Mouse (Mus musculus) naive thymus-derived CD4-positive, alpha-beta T cell, adult 2 months (primary cell): Measurements from ENCODE around the gene Gna14.

Experiments used
- DNase-seq: peaks from one replicate; pipeline ENCODE4 v3.0.0-alpha.2; 2011; ENCODE audit warnings: low read depth

The Gna14 gene

DNA sequence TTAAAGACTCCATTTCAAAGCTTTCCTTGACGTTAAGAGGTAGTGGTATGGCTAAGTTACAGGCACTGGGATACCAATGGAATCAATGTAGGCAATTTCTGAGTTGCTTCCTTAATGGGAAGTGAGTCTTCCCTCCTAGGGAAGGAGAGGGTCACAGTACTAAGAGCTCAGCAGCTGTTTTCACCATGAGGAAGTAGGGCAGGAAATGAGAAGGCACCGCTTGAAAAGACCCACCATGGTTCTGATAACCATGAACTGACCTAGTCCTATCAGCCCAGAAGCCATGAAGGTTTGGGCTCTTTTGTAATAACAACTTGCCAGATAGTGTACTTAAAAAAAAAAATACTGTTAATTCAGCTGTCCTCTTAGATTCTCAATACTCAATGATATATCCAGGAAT, 20.6 kb downstream of the Gna14 start:
- no peak for DNase-seq

- DNase-seq, result no peak
Observed at GRCm38 (mm10) chr19:16457127-16457526, 21.6 kb downstream of the Gna14 start.

DNA sequence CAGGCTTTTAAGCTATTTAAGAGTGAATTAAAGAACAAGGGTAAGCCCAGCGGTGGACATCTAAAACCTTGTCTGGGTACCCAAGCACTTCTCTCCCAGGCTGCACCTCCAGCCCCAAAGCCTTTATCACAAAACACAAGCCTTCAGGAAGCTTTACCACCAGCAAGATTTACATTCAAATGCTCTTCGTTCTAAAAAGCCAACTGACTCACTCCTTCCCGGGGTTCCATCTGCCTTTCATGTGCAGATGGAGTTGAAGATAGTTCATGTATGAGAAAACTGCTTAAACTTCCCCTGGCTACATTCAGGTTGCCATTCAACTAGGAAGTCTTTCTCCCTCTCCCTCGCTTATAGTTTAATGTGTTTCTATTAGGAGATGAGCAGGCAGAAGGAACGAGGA, 23.8 kb downstream of the Gna14 start:
- no peak for DNase-seq

DNA sequence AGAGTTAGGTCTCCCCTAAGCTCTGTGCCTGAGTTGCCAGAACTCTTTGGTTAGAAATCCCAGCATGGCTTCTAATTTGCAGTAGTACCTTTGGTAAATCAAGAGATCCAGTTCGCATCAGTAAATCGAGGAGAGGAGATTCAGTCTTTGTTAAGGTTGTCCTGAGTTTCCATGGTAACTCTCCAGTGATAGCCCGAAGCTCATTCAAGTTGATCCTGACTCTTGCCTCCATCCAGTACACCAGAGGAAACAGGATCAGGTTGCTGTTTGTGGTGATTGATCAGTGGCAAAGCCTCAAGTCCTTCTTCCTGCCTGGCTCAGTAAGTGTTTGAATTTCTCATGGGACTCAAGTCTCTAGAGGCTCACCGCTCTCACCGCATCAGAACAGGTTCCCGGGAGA, 24.7 kb downstream of the Gna14 start:
- no peak for DNase-seq

- no peak for DNase-seq
Observed at GRCm38 (mm10) chr19:16460831-16461230, 25.3 kb downstream of the Gna14 start.

DNA sequence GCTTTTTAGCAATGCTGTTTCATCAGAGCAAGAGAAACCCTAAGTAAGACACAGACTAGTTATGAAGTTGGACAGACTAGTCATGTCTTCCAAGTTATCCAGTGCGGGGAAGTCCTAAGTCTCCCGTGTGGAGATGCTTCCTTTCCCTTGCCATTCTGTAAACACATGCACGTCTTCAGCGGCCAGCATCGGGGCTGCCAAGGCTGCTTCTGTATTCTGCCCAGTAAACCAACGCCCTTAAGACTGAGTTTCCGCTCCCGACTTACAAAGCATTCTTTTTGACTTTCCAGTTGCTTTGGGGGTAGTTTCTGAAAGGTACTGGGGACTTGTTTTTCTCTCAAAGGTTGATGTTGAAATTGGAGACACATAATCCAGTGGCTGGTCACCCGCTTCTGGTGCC, 26.9 kb downstream of the Gna14 start:
- DNase-seq, result no peak

GRCm38 (mm10) chr19:16464730-16465129, 29.2 kb downstream of the Gna14 start:
- DNase-seq, result no peak

DNA sequence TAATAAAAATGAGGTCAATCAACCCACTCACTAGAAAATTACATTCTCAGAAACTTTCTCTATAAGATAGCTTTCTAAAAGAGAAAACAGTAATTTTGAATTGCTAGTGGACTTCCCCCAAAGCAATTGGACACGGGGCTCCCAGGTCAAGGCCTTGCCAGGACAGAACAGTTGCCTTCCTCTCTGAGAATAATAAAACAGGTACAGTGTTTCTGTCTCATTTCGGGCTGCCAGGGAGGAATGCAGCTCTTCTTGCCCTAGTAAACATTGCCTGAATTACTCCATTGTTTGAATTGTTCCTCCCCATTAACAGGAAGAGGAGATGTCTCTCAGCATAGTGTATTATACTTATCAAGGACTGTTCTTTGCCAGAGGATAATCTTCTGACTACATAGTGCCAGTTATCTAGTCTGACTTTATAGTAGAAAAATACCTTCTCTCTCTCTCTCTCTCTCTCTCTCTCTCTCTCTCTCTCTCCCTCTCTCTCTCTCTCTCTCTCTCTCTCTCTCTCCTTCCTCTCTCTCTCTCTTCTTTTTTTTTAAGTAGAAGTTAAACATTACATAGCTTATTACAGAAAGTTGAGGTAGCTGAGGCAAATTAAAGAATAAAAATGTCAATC, 33.3 kb downstream of the Gna14 start:
- DNase-seq, result no peak

GRCm38 (mm10) chr19:16472655-16473054, 37.1 kb downstream of the Gna14 start:
- no peak for DNase-seq

GRCm38 (mm10) chr19:16477314-16477946, 41.9 kb downstream of the Gna14 start:
- DNase-seq, result no peak

GRCm38 (mm10) chr19:16478186-16478607, 42.6 kb downstream of the Gna14 start:
- DNase-seq, result no peak

DNA sequence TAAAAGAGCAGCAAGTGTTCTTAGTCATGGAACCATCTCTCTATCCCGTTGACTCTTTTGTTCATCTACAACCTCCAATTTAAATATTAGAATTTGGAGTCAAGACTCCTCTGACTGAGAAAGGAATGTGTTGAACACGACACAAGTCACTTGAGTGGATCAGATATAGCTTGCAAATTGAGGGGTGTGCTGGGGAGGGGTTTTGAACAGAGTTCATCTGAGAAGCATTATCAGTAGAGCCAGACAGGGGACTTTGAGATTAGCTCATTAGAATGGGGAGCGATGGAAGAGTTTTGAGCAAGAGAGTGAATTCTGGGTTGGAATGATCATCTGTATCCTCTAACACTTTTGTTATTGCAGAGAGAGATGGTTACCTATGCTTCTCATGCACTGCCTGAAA, 46.5 kb downstream of the Gna14 start:
- DNase-seq, result no peak

DNA sequence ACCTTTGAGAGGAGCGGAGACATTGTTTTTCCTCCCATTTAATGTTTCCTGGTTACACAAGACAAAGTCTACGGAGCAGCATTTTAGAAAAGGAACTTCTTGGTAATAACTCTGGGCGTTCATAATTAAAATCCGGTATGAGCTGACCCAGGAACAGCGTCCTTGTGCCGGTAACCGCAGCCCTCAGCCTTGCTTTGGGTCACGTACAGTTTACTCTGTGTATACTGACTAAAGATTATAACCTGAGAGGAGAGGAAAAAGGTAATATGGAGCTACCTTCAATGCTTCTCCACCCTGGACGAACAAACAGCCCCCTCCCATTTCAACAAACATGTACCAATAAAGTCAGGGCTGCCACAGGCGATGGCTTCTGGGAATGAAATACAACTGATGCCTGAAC, 48.7 kb downstream of the Gna14 start:
- no peak for DNase-seq

- no peak for DNase-seq
Observed at GRCm38 (mm10) chr19:16484671-16485070, 49.1 kb downstream of the Gna14 start.

GRCm38 (mm10) chr19:16490756-16491155, 55.2 kb downstream of the Gna14 start:
- DNase-seq, result no peak

- no peak for DNase-seq
Observed at GRCm38 (mm10) chr19:16491497-16491896, 55.9 kb downstream of the Gna14 start.

DNA sequence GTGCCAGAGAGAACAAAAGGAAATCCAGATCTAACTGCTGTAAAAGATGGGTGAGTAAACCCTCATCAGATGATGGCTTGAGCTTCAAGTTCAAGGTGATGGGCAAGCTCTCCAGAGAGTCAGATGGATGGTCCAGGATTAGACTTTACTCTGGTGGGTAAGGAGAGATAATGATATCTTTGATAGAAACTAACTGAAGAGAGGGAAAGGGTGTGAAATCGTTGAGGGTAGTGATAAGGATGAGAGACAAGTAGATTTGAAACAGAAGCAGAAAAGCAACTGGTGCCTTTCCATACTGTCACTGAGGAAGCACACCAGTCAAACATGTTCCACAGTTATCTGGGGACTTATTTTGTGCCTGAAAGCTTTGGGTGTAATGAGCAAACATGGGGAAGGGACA, 56.9 kb downstream of the Gna14 start:
- DNase-seq, result no peak

DNA sequence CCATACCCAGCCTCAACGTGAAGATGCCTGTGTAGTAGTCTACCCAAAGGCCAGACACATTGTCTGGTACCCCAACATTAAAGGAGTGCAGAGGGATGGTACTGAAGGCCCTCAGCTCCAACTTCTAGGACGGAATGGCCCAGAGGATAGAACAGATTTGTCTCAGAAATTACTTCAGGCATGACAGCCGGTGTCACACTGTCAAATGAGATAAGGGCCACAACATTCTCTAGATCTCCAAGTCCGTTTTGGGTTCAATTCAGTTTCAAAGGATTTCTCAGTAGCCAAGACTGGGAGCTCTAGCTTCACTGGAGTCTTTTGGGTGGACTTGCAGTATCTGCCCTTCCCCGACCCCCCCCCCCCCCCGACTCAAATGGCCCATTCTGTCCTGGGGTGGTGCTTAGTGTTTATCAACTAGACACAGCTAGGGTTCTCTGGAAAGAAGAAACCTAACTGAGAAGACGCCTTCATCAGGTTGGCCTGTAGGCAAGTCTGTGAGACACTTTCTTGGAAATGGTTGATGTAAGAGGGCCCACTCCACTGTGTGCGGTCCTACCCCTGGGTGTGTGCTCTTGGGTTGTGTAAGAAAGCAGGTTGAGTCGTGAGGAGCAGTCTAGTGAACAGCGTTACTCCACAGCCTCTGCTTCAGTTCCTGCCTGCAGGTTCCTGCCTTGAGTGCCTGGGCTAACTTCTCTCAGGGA, 59.4 kb downstream of the Gna14 start:
- no peak for DNase-seq

DNA sequence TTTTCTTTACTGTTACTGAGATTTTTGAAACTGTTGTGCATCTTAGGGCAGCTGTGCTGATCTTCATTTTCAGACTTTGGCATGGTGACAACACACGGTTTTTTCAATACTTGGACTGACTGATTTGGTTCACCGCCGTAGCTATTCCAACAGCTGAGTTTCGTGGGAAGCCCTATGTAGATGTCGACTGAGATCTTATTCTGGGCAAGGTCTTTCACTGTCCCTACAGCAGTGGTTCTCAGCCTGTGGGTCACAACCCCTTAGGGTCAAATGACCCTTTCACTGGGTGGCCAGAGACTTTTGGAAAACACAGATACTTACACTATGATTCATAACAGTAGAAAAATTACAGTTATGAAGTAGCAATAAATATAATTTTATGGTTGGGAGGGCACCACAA, 60.5 kb downstream of the Gna14 start:
- no peak for DNase-seq

- no peak for DNase-seq
Observed at GRCm38 (mm10) chr19:16502054-16502453, 66.5 kb downstream of the Gna14 start.

DNA sequence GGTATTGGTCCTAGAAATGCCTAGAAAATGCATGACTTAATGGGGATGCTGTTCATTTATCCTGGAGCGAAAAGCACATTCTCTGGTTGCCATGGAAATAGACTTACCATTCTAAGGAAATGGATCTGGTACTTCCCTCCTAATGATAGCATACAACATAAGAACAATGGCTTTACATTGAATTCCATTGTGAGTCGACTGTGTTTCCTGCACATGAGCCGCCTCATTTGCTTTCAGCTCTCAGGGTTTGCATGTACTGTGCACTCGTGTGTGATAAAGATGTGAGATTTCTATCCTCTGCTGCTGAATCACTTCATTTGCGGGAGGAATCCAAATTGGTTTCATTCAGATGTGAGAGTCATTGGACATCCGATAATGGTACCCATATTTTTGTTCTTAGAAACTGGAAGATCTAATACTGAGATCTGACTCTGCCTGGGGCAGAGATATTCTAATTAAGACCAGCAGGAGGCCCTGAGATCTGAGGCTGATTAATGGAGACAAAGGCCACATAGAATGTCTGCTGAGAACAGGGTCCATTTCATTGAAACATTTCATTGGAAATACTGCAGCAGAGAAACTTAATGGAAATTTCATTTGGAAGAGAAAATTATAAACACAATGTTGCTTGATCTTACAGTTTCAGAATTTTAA, 71.3 kb downstream of the Gna14 start:
- no peak for DNase-seq

GRCm38 (mm10) chr19:16510343-16511080, 75.0 kb downstream of the Gna14 start:
- DNase-seq, result no peak
